Mouse (Mus musculus) adrenal gland, postnatal 25 days (tissue): Measurements from ENCODE around the gene Arg2. TPM values are rescaled to one million over a fixed set of nuclear protein-coding genes. Genes with fewer than 3 reads are reported as not detected.
A peak's percentile ranks its signal among the peaks of the same experiment; 100 is the strongest.

Experiments used
- DNase-seq: peaks from one replicate; pipeline ENCODE4 v3.0.0; 2021; ENCODE audit warnings: mixed read lengths
- long read RNA-seq: library from polyadenylated mRNA; stranded (forward); transcript quantifications from one replicate; pipeline ENCODE4 v2.0.0, GENCODE M21; 2021
- total RNA-seq: library from RNA; stranded (reverse); gene quantifications from 2 replicates; pipeline ENCODE4 v1.2.3, GENCODE M21; 2021

Gene Arg2
- total RNA-seq: 0.21 TPM in 1 of 2 replicates, not detected in the other
- long read RNA-seq: 0 reads

GRCm38 (mm10) chr12:79130299-79131177, at the start of gene Arg2:
TSS of gene Arg2 (plus strand) at chr12:79130777.
- DNase-seq: peak; percentile 69

- DNase-seq: peak; percentile 85
These were observed 41.3 kb upstream of the Arg2 start, which contains the start of gene Pigh for GRCm38 (mm10) chr12:79089182-79089812. TSS of gene Pigh (minus strand) at chr12:79089651.

- DNase-seq: peak; percentile 65
These were observed 38.0 kb upstream of the Arg2 start for GRCm38 (mm10) chr12:79092569-79092968.

GRCm38 (mm10) chr12:79097106-79097752, 33.3 kb upstream of the Arg2 start:
- no peak for DNase-seq

GRCm38 (mm10) chr12:79103773-79104172, 26.8 kb upstream of the Arg2 start:
- DNase-seq: no peak

- no peak for DNase-seq
These were observed 26.0 kb upstream of the Arg2 start for GRCm38 (mm10) chr12:79104544-79104943.

GRCm38 (mm10) chr12:79105312-79105711, 25.3 kb upstream of the Arg2 start:
- DNase-seq: no peak

- no peak for DNase-seq
These were observed 11.6 kb upstream of the Arg2 start for GRCm38 (mm10) chr12:79118991-79119390.

- no peak for DNase-seq
These were observed 7.8 kb upstream of the Arg2 start for GRCm38 (mm10) chr12:79122820-79123219.

GRCm38 (mm10) chr12:79131178-79131675, 650 bp downstream of the Arg2 start:
- no peak for DNase-seq

GRCm38 (mm10) chr12:79131706-79132460, 1.3 kb downstream of the Arg2 start:
- DNase-seq: no peak

- DNase-seq: no peak
These were observed 4.1 kb downstream of the Arg2 start for GRCm38 (mm10) chr12:79134676-79135075.

GRCm38 (mm10) chr12:79135105-79135504, 4.5 kb downstream of the Arg2 start:
- no peak for DNase-seq

- no peak for DNase-seq
These were observed 6.4 kb downstream of the Arg2 start for GRCm38 (mm10) chr12:79136949-79137348.

- no peak for DNase-seq
These were observed 8.4 kb downstream of the Arg2 start for GRCm38 (mm10) chr12:79138999-79139398.

- DNase-seq: no peak
These were observed 8.8 kb downstream of the Arg2 start for GRCm38 (mm10) chr12:79139417-79139816.

GRCm38 (mm10) chr12:79140811-79141210, 10.2 kb downstream of the Arg2 start:
- DNase-seq: no peak

- DNase-seq: no peak
These were observed 10.8 kb downstream of the Arg2 start for GRCm38 (mm10) chr12:79141384-79141783.

- DNase-seq: no peak
These were observed 19.1 kb downstream of the Arg2 start for GRCm38 (mm10) chr12:79149653-79150052.

GRCm38 (mm10) chr12:79162876-79163275, 32.3 kb downstream of the Arg2 start:
- no peak for DNase-seq

GRCm38 (mm10) chr12:79169173-79169572, 38.6 kb downstream of the Arg2 start:
- DNase-seq: no peak

GRCm38 (mm10) chr12:79170421-79170820, 39.8 kb downstream of the Arg2 start:
- DNase-seq: no peak
